Comparison of ENCODE assay signal across 9 mouse cellular contexts in the genomic region with DNA sequence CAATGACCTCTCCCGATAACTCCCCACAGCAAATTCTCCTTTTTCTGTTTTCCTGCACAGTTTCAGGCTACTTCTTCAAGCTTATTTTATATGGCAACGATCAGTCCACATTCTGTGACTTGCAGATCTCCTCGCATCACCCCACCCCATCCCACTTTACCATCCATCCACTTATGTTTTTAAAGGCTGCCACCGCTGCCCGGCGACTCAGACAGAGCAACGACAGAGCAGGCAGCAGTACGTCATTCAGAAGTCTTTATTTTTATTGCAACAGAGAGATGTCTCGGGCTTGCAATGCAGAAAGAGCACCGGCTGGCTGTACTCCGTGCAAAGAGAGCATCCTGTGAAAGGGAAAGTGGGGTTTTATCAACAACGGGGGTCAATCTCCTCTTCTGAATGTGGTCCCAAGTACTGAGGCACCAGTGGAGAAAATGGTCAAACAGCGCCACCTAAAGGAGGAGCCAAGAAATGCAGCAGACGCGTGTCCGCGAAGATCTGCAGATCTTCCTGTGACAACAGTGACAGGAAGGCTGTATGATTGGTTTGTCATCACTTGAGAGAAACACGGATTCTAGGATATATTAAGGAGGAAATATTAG. TPM values are rescaled to one million over a fixed set of nuclear protein-coding genes. Genes with fewer than 3 reads are reported as not detected.
DNase-seq lines count a peak whose midpoint lies in the region; ATAC-seq lines count a peak whose summit lies in the region.
"Had no signal": no experiment of that assay in that cellular context is flagged by ENCODE, and none has a peak within 500 bp of the region (broad histone marks: within the 10 kb centered on the region; RNA-seq: fewer than 3 reads in every experiment).

No protein-coding gene starts in this region.

- H3K4me1 ChIP-seq in forebrain, embryonic 16.5 days (replicated peaks; ENCODE audit: control insufficient read depth, insufficient read depth, low read length) = no peaks in the 10 kb centered on the region
- H3K4me1 ChIP-seq in hindbrain, embryonic 12.5 days = no peaks in the 10 kb centered on the region
- H3K4me1 ChIP-seq: liver, embryonic 15.5 days had no signal

- no peak overlapping the region for H3K27ac ChIP-seq in forebrain, embryonic 16.5 days (ENCODE audit: low read length)
- H3K27ac ChIP-seq in hindbrain, embryonic 12.5 days = no peak overlapping the region
- H3K27ac ChIP-seq: liver, embryonic 15.5 days had no signal

- peak; percentile 64 for DNase-seq in ES-CJ7 (ENCODE audit: low read depth, low spot score)
- DNase-seq in c-Kit-positive CD71-negative TER-119-negative erythroid progenitor cells, embryonic 14.5 days (ENCODE audit: low read depth) = peak; percentile 67
- peak; percentile 87 to 91 for DNase-seq in layer of hippocampus, postnatal 10 days (ENCODE audit: low spot score in 2 of 2)
- peak; percentile 79 for DNase-seq in lung, postnatal 10 days
- peak; percentile 53 for DNase-seq in right cerebral cortex, adult 18-20 months
- peak; percentile 65 for DNase-seq in urinary bladder, postnatal 25 days (ENCODE audit: low spot score)

- peak overlapping the region; percentile 42 for H3K4me3 ChIP-seq in forebrain, embryonic 16.5 days (replicated peaks; ENCODE audit: low read length)
- H3K4me3 ChIP-seq in hindbrain, embryonic 12.5 days = peak overlapping the region; percentile 29
- H3K4me3 ChIP-seq: liver, embryonic 15.5 days had no signal

- H3K27me3 ChIP-seq in forebrain, embryonic 16.5 days (replicated peaks; ENCODE audit: control insufficient read depth, insufficient read depth, low read length) = no peaks in the 10 kb centered on the region
- peaks cover 10% of the 10 kb centered on the region for H3K27me3 ChIP-seq in hindbrain, embryonic 12.5 days
- H3K27me3 ChIP-seq: liver, embryonic 15.5 days had no signal

- H3K4me2 ChIP-seq in forebrain, embryonic 16.5 days (ENCODE audit: low read length) = peak overlapping the region; percentile 70
- H3K4me2 ChIP-seq in hindbrain, embryonic 12.5 days (replicated peaks) = peak overlapping the region; percentile 57
- H3K4me2 ChIP-seq: liver, embryonic 15.5 days had no signal

- H3K9ac ChIP-seq in forebrain, embryonic 16.5 days (replicated peaks; ENCODE audit: low read depth, low read length) = peak overlapping the region; percentile 51
- peak overlapping the region; percentile 56 for H3K9ac ChIP-seq in hindbrain, embryonic 12.5 days
- H3K9ac ChIP-seq: liver, embryonic 15.5 days had no signal

- no peaks in the 10 kb centered on the region for H3K9me3 ChIP-seq in forebrain, embryonic 16.5 days (ENCODE audit: control insufficient read depth, low read length)
- H3K9me3 ChIP-seq in hindbrain, embryonic 12.5 days (replicated peaks) = no peaks in the 10 kb centered on the region
- H3K9me3 ChIP-seq: liver, embryonic 15.5 days had no signal

- H3K36me3 ChIP-seq in forebrain, embryonic 16.5 days (ENCODE audit: control insufficient read depth, insufficient read depth) = no peaks in the 10 kb centered on the region
- no peaks in the 10 kb centered on the region for H3K36me3 ChIP-seq in hindbrain, embryonic 12.5 days
- H3K36me3 ChIP-seq: liver, embryonic 15.5 days had no signal

- peak; percentile 89 for ATAC-seq in forebrain, embryonic 16.5 days
- ATAC-seq in hindbrain, embryonic 12.5 days (ENCODE audit: low FRiP score) = peak; percentile 63

- 15% methylated on average over 18 of the region's 18 CpGs for WGBS in forebrain, embryonic 16.5 days
- 24% methylated on average over 18 of the region's 18 CpGs for WGBS in hindbrain, embryonic 12.5 days

RNA-seq across cellular contexts. Expression of gene Gm10053, which starts 4.3 kb away (rescaled TPM):
- polyA plus RNA-seq in forebrain, embryonic 16.5 days (2015; fragmentation: Nextera tagmentation; extraction: Ambion mirVana) = 203 and 230 TPM in 2 replicates
- polyA plus RNA-seq in hindbrain, embryonic 12.5 days (2016; fragmentation: Nextera tagmentation; extraction: Ambion mirVana) = 182 and 202 TPM in 2 replicates
- total RNA-seq in layer of hippocampus, postnatal 10 days (2021) = 100 to 1,000 TPM; 215 to 218 TPM

RNA-seq across cellular contexts. Expression of gene Pgm5, which starts 9.5 kb away (rescaled TPM):
- polyA plus RNA-seq in forebrain, embryonic 16.5 days (2015; fragmentation: Nextera tagmentation; extraction: Ambion mirVana) = 0.08 and 0.15 TPM in 2 replicates
- polyA plus RNA-seq in hindbrain, embryonic 12.5 days (2016; fragmentation: Nextera tagmentation; extraction: Ambion mirVana) = 1.6 and 1.9 TPM in 2 replicates
- total RNA-seq in layer of hippocampus, postnatal 10 days (2021) = 1 to 10 TPM; 3.4 to 3.5 TPM

RNA-seq across cellular contexts. Expression of gene Foxd4, which starts 29.9 kb away (rescaled TPM):
- not detected in 2 replicates for polyA plus RNA-seq in forebrain, embryonic 16.5 days (2015; fragmentation: Nextera tagmentation; extraction: Ambion mirVana)
- 0.20 and 0.87 TPM in 2 replicates for polyA plus RNA-seq in hindbrain, embryonic 12.5 days (2016; fragmentation: Nextera tagmentation; extraction: Ambion mirVana)
- not detected for total RNA-seq in layer of hippocampus, postnatal 10 days (2021)
- polyA plus RNA-seq: liver, embryonic 15.5 days had no signal
